Mouse (Mus musculus) cerebellum, adult 11 months (tissue): ENCODE data around the gene Bpifa1.
"Not testable (repeated sequence)": the region's sequence is repeated elsewhere in the genome, so short reads cannot be mapped to it uniquely, and the experiment has no call there.

Experiments used
- DNase-seq: peaks from one replicate; pipeline ENCODE4 v3.0.0; 2022

Bpifa1 gene

GRCm38 (mm10) chr2:154142580-154142979 lies at the start of gene Bpifa1:
Gene Bpifa1, plus strand, starts transcription at chr2:154142880.
- DNase-seq = no peak

- no peak for DNase-seq
These were observed 44.9 kb upstream of the Bpifa1 start for GRCm38 (mm10) chr2:154097734-154098133.

GRCm38 (mm10) chr2:154117381-154117780 lies 25.3 kb upstream of the Bpifa1 start:
- DNase-seq = no peak

GRCm38 (mm10) chr2:154130120-154130519 lies 12.6 kb upstream of the Bpifa1 start, which contains the start of gene Bpifa3:
Gene Bpifa3, plus strand, starts transcription at chr2:154130336.
- no peak for DNase-seq

GRCm38 (mm10) chr2:154143735-154144134 lies 1.1 kb downstream of the Bpifa1 start:
- DNase-seq = no peak

GRCm38 (mm10) chr2:154147496-154147895 lies 4.8 kb downstream of the Bpifa1 start:
- no peak for DNase-seq

GRCm38 (mm10) chr2:154158433-154158832 lies 15.8 kb downstream of the Bpifa1 start:
- no peak for DNase-seq

- no peak for DNase-seq
These were observed 19.6 kb downstream of the Bpifa1 start, which contains the start of gene Bpifa5 for GRCm38 (mm10) chr2:154162307-154162706. Gene Bpifa5, plus strand, starts transcription at chr2:154162607.

GRCm38 (mm10) chr2:154163306-154163705 lies 20.6 kb downstream of the Bpifa1 start:
- DNase-seq = peak; percentile 4

GRCm38 (mm10) chr2:154169172-154169571 lies 26.5 kb downstream of the Bpifa1 start:
- no peak for DNase-seq

- DNase-seq = no peak
These were observed 28.9 kb downstream of the Bpifa1 start for GRCm38 (mm10) chr2:154171621-154172020.

- no peak for DNase-seq
These were observed 30.6 kb downstream of the Bpifa1 start for GRCm38 (mm10) chr2:154173313-154173712.

GRCm38 (mm10) chr2:154181900-154182299 lies 39.2 kb downstream of the Bpifa1 start:
- DNase-seq = not testable (repeated sequence)

GRCm38 (mm10) chr2:154183061-154183460 lies 40.4 kb downstream of the Bpifa1 start:
- not testable (repeated sequence) for DNase-seq

- DNase-seq = no peak
These were observed 42.6 kb downstream of the Bpifa1 start for GRCm38 (mm10) chr2:154185319-154185718.

GRCm38 (mm10) chr2:154185748-154186147 lies 43.1 kb downstream of the Bpifa1 start:
- DNase-seq = no peak

- DNase-seq = no peak
These were observed 44.8 kb downstream of the Bpifa1 start for GRCm38 (mm10) chr2:154187468-154187867.

GRCm38 (mm10) chr2:154189877-154190434 lies 47.3 kb downstream of the Bpifa1 start:
- no peak for DNase-seq

GRCm38 (mm10) chr2:154190546-154191258 lies 48.0 kb downstream of the Bpifa1 start, which contains the start of gene Bpifb1:
Gene Bpifb1, plus strand, starts transcription at chr2:154190818.
- no peak for DNase-seq

GRCm38 (mm10) chr2:154192141-154192540 lies 49.5 kb downstream of the Bpifa1 start:
- DNase-seq = no peak

- no peak for DNase-seq
These were observed 50.4 kb downstream of the Bpifa1 start for GRCm38 (mm10) chr2:154193071-154193470.

- DNase-seq = no peak
These were observed 51.4 kb downstream of the Bpifa1 start for GRCm38 (mm10) chr2:154193994-154194504.

GRCm38 (mm10) chr2:154197036-154197435 lies 54.4 kb downstream of the Bpifa1 start:
- DNase-seq = no peak
